Mouse (Mus musculus): ENCODE measurements at regions not wholly inside any gene's neighbourhood (a gene's known extent, or its start where the extent isn't known, plus 50 kb on each side); places are given as distances from the start of the nearest gene placed in this dataset.

DNA sequence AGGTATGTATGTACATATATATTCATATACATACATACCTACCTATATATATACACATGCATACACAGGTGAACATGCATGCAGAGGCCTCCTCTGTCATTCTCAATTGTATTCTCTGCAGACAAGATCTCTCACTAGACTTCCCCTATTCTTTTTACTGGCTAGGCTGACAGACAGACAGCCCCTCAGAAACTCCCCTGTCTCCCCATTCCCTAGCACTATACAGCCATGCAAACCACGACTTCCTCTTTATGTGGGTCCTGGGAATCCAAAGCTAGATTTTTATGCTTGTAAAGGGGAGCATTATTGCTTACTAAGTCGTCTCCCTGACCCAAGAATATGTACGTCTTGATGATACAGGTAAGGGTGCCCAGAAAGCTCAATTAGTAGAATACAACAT, 86.9 kb downstream of the Fam124b start:
- no peak for DNase-seq (ENCODE audit: low spot score in 2 of 2)

DNA sequence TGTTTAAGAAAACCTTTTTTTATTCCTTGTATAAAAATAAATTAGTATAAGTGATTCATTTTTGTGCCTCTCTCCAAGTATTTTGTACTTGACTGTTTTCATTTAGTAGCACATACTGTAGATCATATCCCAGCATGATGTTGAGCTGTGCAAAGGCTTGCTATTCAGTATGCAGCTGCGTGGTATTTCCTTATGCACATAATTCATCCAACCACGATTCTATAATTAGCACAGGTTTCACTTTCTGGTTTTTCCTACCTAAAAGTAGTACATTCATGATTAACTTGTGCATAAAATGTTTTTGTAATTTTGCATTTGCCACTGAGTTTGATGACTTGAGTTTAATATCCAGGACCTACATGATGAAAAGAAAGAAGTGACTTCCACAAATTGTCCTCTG, 94.3 kb downstream of the Fam124b start:
- no peak for DNase-seq (ENCODE audit: low spot score in 2 of 2)

DNA sequence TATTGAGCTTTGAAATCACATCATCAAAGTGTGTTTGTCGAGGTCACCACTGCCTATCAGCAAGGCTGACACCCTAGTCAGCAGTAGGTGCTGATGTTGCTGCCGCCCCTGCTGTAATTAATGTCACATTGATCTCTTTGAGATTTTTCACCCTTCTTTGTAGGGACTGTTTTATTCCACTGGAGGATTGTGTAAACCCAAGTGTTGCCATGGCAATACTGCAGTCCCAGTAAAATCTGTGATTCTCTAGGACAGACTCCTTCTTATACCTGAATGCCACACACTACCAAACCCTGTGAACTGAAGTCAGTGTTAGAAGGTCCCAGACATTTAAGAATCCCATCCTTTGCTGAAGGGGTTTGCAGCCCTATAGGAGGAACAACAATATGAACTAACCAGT, 102.4 kb downstream of the Fam124b start:
- DNase-seq (ENCODE audit: low spot score in 2 of 2), result no peak

DNA sequence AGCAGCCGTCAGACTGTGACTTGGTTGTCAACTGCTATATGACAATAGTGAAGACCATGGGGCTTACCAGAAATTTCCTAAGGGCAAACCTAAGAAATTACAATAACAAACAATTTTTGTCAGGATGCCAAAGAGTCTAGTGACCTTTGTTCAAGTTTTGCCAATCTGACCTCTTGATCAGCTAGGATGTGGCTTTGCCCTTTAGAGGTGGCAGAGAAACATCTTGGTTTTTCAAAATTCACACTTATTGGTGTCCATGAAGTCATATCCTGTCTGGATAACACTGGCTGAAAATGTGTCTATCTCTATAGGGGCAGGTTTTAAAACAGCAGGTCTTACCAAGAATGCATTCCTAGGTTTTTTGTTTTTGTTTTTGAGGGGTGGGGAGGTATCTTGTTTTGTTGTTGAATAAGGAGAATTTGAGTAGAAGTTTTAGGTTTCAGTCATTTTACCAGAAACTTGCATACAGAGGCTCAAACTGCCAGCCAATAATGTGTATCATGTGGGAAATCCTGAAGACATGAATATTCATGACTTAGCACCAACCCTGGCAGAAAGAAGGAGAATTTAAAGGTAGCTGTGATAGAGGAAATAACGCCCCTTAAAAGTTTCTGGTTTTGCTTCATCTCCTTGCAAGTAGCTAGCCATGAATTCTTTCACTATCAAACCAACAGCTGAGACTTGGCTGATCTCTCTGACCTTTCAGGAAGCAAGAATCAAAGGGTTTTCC, 110.4 kb downstream of the Fam124b start:
- peak; percentile 16 to 52 for DNase-seq (ENCODE audit: low spot score in 2 of 2)

DNA sequence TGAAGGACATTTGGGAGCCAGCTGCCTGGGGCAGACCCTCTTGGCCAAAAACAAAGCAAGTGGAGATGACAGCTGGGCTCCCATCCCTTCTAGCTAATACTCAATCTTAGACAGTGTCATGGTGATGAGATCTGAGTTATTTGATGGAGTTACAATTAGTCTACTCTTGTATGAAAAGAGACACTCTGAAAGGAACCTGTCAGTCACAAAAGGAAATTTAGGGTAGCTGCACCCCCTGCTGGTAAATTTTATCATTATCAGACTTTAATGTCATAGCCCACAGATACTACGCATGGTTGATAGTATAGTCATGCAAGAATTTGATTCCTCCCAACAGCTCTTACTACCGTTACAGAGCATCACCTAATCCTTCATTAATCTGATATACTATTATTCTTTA, 112.0 kb downstream of the Fam124b start:
- DNase-seq (ENCODE audit: low spot score in 2 of 2), result peak; percentile 23 to 26

DNA sequence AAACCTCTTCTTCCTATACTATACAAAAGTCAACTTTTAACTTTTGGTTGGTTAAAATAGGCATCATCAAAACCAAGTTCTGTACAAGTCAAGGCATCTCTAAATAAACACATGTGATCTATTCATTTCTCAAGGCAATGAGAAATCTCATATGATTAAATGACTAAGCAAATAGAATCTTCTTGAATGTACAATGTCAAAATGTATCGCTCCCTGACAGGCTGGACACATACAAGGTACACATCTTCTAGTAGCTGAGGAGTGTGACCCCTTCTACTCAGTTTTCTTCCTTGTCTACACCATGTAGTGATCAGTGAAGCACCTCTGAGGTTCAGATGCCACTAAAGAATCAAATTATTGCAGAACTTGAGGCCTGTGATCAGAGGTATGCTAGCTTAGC, 120.0 kb downstream of the Fam124b start:
- DNase-seq (ENCODE audit: low spot score in 2 of 2), result no peak

DNA sequence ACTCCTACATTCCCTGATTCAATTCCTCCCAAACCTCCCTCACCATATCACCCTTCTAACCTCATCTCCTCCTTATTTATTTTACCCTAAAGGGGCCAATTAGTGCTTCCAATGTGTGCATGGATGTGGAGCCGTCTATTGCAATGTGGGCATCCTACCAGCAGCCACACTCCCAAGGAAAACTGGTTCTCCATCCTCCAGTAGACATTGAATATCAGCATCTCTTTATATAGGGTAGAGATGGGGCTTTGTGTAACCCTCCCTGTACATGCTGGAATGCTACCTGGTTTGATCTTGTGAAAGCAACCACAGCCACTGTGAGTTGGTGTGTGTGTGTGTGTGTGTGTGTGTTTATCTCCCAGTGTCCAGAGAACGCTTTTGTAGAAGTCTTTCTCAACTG, 126.5 kb downstream of the Fam124b start:
- no peak for DNase-seq (ENCODE audit: low spot score in 2 of 2)

DNA sequence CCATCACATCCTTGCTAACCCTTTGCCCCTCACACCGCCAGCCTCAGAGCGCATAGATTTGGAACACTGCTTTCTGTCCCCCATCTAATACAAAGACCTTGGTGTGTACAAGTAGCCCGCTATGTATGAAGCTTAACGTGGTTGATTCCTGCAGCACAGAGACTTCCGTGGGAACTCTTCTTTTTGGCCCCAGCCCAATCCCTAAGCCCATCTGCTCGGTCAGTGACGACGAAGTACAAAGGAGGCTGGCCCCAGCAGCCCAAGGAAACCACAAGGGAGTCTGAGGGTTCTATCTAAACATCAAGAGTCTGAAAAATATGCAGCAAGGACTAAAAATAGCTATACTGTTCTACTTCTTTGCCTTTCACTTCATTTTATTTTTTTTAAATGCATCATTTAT, 126.9 kb downstream of the Fam124b start:
- DNase-seq (ENCODE audit: low spot score in 2 of 2), result no peak

DNA sequence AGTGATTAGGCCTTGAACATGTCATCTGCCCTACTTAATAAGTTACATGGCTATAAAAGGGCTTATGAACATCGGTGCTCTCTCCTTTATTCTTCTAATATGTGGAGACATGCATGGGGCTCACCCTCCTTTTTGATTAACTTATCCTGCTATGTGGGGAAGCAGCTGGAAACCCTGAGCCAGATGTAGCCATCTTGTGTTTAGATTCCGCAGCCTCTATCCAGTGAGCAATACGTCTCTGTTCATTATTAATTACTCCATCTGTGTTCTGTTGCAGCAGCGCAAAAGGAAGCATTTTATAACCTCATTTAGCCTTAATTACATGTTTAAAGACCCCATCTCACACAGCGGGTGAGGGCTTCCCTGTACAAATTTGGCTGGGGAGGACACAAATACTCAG, 129.6 kb downstream of the Fam124b start:
- no peak for DNase-seq (ENCODE audit: low spot score in 2 of 2)

DNA sequence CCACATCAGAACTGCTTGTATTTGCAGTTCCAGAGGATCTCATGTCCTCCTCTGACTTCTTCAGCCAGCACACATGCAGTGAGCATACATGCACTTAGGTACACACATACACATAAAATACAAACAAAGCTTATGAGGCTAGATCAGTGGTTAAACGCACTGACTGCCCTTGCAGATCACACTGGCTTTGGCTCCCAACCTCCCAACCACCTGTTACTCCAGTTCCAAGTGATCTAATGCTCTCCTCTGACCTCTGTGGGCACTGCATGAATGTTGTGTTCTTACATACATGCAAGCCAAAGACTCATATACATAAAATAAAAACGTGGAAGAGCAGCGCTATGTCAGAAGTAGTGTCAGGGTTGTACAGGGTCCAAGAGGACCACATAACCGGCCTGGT, 141.9 kb downstream of the Fam124b start:
- DNase-seq (ENCODE audit: low spot score in 2 of 2), result no peak

DNA sequence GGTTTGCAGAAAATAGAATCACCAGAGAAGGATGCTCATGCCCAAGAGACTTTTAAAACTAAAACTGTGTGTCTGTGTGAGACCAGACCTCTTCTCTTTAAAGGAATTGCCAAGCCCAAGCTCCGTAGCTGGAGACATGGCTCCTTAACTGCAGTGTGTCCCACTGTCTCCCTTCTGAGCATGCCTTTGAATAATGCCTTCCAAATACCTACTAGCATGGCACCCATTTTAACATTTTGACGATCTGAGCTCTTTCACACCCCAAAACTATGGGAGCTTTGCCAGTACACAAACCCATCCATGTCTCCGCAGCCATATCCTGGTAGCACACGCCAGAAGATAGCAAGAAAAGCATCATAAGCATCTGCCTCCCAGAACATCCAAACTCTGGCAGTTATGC, 143.9 kb downstream of the Fam124b start:
- DNase-seq (ENCODE audit: low spot score in 2 of 2), result no peak

DNA sequence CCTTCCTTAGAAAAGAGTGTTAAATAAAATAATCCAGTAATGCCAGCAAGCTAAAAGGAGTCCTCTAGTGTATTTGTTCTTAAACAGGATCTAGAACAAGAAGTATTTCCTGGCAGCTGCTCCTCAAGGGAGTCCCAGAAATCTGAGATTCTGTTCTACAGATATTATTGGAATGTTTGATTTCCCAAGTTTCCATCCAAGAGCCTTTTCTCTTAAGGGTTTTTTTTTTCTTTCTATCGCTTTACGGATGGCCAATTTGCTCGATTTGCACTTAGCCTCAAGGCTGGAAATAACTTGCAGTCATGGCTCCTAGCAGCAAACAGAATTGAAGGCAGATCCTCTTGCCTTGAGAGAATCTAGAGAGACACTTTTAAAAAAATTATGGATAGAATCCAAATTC, 144.3 kb downstream of the Fam124b start:
- no peak for DNase-seq (ENCODE audit: low spot score in 2 of 2)

DNA sequence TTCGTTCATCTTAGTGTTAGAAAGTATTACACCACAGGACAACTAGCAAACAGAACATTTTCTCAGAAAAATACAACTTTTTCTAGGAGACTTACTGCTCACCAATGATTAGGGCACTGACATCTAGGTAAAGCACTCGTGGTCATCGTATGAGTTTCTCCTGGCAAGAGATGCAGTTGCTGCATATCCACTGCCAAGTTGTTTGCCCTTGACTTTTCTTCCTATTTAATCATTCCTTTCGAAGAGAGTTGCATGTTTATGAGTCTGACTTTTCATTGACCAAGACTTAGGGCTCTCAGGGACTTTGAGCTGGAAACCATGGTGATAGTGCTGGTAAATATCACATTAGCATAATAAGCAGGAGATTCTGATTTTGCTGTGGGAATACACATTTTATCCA, 149.1 kb downstream of the Fam124b start:
- DNase-seq (ENCODE audit: low spot score in 2 of 2), result no peak

DNA sequence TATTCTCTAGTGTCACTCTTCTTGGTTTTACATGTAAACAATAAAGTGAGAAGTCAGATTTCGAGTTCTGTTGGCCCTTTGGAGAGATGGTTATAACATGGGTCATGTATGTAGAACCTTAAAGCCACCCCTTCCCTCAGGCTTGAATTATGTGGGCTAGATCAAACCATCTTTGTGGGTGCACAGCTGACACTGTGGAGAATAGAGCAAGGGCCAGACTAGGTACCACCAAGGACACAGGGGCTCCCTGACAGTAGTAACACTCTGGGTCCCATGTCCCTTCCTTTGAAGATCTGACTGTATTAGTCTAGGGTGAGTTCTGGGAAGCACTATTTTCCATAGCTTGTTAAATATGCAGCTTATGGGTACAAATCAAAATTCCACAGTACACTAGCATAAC, 156.2 kb downstream of the Fam124b start:
- no peak for DNase-seq (ENCODE audit: low spot score in 2 of 2)

DNA sequence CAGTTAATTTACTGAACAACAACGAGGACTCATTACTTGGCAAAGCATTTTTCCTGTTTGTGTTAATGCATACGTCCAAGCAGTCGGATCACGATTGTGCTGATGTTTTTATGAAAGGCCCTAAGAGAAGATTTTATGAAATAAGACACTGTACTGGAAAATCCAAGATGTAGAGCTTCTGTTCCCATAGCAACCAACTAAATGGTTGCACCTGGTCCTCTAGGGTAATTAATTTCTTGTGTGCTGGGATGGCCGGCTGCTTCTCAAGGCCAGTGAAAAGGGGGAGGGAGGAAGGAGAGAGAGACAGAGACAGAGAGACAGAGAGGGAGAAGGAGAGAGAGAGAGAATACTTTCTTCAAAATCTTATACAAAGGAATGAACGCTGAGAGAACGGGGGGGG, 156.6 kb downstream of the Fam124b start:
- DNase-seq (ENCODE audit: low spot score in 2 of 2), result no peak

DNA sequence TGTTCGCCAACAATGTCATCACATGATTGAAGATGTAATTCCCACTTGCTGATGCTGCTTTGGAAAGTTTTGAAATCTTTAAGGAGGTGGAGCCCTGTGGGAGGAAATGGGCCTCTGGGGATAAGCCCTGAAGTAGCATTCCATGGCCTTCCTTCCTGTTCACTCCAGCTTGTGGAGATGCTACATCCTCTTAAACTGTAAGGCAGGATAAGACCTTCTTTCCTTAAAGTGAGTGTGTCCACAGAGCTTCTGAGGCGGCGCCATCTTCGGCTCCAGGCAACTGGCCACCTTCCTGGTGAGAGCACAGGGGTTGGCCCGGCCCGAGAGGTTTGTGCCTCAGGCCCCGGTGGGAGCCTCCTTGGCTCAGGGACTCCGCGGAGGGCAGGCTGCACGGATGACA, 173.1 kb downstream of the Fam124b start:
- DNase-seq (ENCODE audit: low spot score in 2 of 2), result no peak

DNA sequence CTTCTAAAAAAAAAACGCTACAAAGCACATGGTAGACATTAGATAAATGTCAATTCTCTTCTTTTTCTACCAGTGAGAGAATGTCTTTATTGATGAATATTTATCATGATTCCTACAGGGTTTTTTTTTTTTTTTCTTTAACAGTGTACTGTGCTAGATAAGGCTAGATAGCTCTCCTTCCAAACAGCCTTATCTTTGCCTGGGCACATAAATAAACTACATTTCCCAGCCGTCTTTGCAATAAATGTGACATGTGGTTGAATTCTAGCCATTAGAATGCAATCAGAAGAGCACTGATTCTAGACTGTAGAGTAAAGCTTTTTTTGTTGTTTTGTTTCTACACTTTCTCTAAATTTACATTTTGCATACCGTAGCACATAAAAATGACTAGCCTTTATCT, 177.9 kb downstream of the Fam124b start:
- no peak for DNase-seq (ENCODE audit: low spot score in 2 of 2)

DNA sequence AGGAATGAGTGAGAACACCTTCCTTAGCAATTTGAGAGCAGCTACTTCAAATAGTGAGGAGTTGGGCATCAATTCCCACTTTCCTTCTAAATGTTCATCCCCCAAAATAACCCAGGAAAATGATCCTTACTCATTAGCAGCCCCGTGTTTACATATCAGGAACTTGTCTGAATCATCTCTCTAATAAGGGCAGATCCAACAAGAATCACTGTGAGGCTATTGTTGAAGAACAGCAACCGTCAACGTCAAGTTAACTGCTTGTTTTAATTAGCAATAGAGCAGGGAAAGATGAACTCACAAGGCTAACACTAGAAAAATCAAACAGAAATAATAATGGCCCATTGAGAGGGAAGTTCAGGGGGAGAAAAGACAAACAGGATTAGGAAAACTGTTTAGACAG, 178.4 kb downstream of the Fam124b start:
- no peak for DNase-seq (ENCODE audit: low spot score in 2 of 2)

DNA sequence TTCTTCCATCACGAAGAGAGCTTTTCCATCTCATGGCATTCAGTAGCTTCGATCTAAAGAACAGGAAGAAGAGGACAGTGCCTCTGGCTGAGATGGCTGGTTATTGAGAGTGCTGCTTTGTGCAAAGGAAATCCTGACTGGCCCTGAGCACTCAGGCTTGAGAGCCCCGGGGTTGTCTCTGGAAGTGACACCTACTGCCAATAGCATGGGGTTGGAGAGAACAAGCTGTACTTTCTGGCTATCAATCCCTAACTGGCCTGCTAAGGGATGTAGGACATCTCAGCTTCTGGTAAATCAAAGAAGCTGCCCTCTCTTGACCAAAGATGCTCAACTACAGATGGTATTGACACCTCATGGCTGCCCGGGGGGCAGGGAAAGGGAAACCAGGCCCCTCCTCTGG, 178.2 kb upstream of the Serpine2 start:
- no peak for DNase-seq (ENCODE audit: low spot score in 2 of 2)

DNA sequence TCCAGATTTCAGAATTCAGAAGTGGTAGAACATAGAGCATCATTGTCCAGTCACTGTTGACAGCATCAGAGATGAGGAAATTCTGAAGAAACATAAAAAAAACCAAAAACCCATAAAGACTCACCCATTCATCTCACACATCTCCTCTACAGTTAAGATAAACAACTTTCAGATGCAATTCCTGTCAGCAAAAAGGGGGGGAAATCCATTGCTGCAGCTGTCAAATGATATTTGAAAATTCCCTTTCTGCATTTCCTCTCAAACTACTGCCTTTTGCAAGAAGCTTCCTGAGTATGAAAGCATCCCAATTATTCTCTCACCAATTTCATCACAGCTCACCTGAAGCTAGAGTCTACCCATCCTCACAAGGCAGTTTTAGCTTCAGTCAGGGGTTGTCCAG, 177.1 kb upstream of the Serpine2 start:
- no peak for DNase-seq (ENCODE audit: low spot score in 2 of 2)

DNA sequence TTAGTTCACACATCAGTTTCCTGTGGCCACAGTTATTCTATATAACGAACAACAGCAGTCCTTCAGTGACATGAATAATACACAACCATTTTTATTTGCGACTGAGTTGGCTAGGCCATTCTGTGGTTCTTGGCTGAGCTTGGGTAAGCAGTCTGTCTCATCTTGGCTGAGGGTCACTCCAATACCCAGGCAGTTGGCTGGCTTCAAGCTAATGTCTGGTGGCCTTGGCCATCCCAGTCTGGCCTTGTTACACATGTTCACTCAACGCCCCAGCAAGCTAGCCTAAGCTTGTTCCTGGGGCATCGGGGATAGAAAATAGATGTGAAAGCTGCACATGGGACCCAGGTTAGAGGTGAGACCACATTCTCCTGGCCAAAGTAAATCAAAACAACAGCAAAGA, 175.5 kb upstream of the Serpine2 start:
- DNase-seq (ENCODE audit: low spot score in 2 of 2), result no peak

DNA sequence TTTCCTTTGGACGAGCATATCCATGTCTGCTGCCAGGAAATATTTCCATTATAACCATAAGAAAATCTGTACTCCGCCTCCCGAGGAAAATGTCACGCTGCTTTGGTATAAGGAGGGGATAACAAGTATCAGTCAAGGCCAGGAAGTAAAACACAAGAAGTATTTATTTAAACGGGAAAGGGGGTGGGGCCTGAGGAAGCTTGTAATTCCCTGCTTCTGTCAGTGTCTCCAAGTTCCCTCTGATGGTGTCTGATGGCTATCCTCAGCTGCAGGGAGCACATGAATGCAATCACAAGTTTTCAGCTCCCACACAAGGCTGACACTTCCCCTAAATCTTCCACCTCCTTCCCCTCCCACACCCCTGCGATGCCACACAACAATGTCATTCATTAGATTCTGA, 172.5 kb upstream of the Serpine2 start:
- no peak for DNase-seq (ENCODE audit: low spot score in 2 of 2)

DNA sequence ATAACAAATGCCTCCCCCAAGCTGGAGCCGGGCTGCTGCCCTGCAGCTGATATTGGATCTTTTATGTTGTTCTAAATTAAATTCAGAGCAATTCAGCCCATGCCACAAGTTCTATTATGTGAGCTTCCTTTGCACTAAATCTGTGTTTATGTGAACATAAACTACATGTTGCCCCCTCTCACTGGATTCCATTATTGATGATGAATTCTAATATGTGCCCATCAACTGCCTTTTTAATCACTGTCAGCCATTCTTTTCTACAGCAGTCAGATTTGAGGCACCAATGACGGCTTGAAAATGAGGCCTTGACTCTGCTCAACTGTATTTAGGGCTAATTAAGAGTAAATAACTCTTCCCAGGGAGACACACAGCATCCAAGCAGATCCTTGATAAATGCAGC, 172.1 kb upstream of the Serpine2 start:
- DNase-seq (ENCODE audit: low spot score in 2 of 2), result no peak

DNA sequence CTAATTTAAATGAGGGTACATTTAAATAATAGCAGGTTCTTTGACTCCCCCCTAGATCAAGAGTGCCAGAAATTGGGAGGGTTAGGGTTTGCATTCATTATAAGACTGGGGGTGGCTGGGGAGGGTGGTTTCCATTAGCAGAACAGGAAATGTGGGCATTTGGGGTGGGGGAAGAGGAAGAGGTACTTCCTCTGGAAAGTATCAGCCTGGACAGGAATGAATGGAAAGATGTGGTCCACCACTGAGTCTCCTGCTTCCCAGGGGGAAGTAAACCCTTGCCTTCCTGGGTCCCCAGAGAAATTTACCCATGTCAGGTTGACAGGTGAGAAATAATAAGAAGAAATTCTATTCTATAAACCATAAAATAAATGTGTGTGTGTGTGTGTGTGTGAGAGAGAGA, 171.5 kb upstream of the Serpine2 start:
- DNase-seq (ENCODE audit: low spot score in 2 of 2), result no peak
